Mouse (Mus musculus): ENCODE data around the gene Zc3h7a. TPM values are rescaled to one million over a fixed set of nuclear protein-coding genes. Genes with fewer than 3 reads are reported as not detected.

Zc3h7a gene
- polyA plus RNA-seq (2011; ENCODE audit: insufficient read depth, insufficient read length, low read depth, missing spikeins), result 89.9 and 116 TPM in 2 replicates

DNA sequence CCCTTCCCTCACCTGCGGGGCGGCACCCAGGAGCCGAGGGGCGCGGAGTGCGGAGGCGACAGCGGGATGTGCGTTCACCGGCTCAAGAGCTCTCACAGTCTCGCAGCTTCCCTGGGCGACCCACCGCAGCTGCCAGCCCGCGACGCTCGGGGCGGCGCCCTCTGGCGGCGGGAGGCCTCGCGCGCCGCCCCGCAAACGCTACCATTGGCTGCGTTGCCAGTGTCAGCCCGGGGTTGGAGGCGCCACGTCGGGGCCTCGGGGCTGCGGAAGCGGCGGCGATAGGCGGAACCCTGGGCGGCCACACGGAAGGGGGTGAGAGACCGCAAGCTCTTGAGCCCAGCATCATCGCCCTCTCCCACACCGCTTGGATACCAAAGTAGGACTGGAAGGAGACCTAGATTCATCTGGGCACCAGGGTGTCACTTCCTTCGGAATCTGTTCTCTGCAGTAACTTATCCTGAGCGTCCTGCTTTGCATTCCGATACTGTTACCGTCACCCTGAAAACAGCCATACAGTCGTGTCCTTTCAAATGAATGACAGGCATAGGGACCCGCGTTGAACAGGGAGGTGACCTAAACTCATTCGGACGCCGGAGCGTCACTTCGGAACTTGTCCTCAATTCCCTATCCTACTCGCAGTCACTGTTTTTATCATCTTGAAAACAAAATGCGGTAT is at the start of gene Zc3h7a:
TSS of gene Zc3h7a (minus strand) at position 186 of the 676 bp plus-strand sequence.
- no peak within 1 kb of the TSS for H3K27ac ChIP-seq (ENCODE audit: insufficient read depth, low read length)
- TF ChIP-seq POLR2A (IDR thresholded peaks at IDR 0.05; ENCODE audit: insufficient read depth, low read length) (no peak), CTCF (IDR thresholded peaks at IDR 0.05; ENCODE audit: low read depth, low read length) (peak; percentile 58), EP300 (IDR thresholded peaks at IDR 0.05; ENCODE audit: insufficient read depth, low read depth, low read length) (no peak)

DNA sequence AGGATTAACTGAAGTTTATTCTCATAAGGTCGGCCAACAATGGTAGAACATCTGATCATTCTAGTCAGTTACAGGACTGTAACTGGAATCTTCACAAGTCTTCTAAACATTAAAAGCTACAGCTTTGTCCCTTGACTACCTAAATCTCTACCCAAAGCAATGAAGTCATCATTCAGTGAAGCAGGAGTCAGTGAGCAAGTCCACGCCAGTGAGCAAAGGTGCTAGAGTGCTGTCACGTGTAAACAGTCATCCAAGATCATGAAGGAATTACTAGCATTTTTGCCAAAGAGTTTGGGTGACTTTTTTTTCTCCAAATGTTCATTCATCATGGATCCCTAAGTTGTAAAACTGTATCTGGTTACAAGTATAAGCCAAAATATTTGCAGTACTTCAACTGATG is 41.6 kb upstream of the Zc3h7a start:
- TF ChIP-seq CTCF (IDR thresholded peaks at IDR 0.05; ENCODE audit: low read depth, low read length) (no peak), EP300 (IDR thresholded peaks at IDR 0.05; ENCODE audit: insufficient read depth, low read depth, low read length) (no peak), POLR2A (IDR thresholded peaks at IDR 0.05; ENCODE audit: insufficient read depth, low read length) (no peak)
- no peaks in the 10 kb centered on the region for H3K4me1 ChIP-seq (ENCODE audit: control insufficient read depth, insufficient read depth, low read length)
- no peaks in the 10 kb centered on the region for H3K27me3 ChIP-seq (ENCODE audit: control insufficient read depth, insufficient read depth, low read length, poor library complexity, severe bottlenecking)
- H3K36me3 ChIP-seq (ENCODE audit: control insufficient read depth, insufficient read depth, low read length, poor library complexity, severe bottlenecking), result peaks cover 48% of the 10 kb centered on the region
- H3K4me3 ChIP-seq (ENCODE audit: low read depth, low read length), result no peak overlapping the region
- H3K9me3 ChIP-seq (replicated peaks; ENCODE audit: control insufficient read depth, insufficient read depth, low read length, poor library complexity, severe bottlenecking), result no peaks in the 10 kb centered on the region
- no peak overlapping the region for H3K9ac ChIP-seq (ENCODE audit: low read depth, poor library complexity, severe bottlenecking)
- no peak overlapping the region for H3K27ac ChIP-seq (ENCODE audit: insufficient read depth, low read length)

More for the DNA sequence above, at the start of gene Zc3h7a:
- H3K4me1 ChIP-seq (ENCODE audit: control insufficient read depth, insufficient read depth, low read length), result no peaks in the 10 kb centered on the region
- peak within 1 kb of the TSS; percentile 76 for H3K4me3 ChIP-seq (ENCODE audit: low read depth, low read length)
- H3K9me3 ChIP-seq (replicated peaks; ENCODE audit: control insufficient read depth, insufficient read depth, low read length, poor library complexity, severe bottlenecking), result no peaks in the 10 kb centered on the region
- no peaks in the 10 kb centered on the region for H3K27me3 ChIP-seq (ENCODE audit: control insufficient read depth, insufficient read depth, low read length, poor library complexity, severe bottlenecking)
- no peaks in the 10 kb centered on the region for H3K36me3 ChIP-seq (ENCODE audit: control insufficient read depth, insufficient read depth, low read length, poor library complexity, severe bottlenecking)
- peak within 1 kb of the TSS; percentile 79 for H3K9ac ChIP-seq (ENCODE audit: low read depth, poor library complexity, severe bottlenecking)

DNA sequence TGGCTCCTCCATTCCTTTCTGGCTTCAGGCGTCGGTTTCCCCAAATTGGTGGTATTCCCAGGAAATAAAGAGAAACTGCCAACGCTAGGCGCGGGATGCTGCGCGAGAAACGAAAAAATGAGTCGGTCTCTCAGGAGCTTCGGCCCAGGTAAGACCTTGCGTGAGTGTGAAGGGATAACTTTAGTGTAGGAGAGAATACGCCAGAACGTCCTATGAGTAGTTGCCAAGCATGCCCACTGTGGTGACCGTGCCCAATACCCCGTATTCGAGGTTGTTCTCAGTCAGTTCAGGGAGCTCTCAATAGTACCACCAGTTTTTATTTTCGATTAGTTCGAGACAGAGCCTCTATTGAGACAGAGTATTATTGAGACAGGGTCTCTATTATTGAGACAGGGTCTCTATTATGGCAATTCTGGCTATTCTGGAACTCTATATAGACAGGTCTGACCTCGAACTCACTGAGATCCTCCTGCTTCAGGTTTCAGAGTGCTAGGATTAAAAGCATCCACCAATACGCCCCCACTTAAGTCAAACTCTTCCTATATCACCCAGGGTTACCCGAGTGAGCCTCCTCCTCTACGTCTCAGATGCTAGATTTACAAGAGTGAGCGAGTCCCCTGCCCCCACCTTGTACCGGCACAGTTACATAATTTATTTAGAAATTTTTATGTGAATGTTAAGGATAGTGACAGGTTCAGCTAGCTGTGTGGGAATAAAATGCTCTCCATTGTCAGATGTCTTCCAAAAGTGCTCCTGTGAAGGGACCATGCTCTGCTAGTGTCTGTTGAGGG is 27.6 kb upstream of the Zc3h7a start:
- Histone ChIP-seq H3K9ac (ENCODE audit: low read depth, poor library complexity, severe bottlenecking) (peak overlapping the region; percentile 74), H3K4me3 (ENCODE audit: low read depth, low read length) (peak overlapping the region; percentile 95), H3K27ac (ENCODE audit: insufficient read depth, low read length) (no peak overlapping the region), H3K36me3 (ENCODE audit: control insufficient read depth, insufficient read depth, low read length, poor library complexity, severe bottlenecking) (peaks cover 45% of the 10 kb centered on the region), H3K27me3 (ENCODE audit: control insufficient read depth, insufficient read depth, low read length, poor library complexity, severe bottlenecking) (no peaks in the 10 kb centered on the region), H3K4me1 (ENCODE audit: control insufficient read depth, insufficient read depth, low read length) (no peaks in the 10 kb centered on the region), H3K9me3 (replicated peaks; ENCODE audit: control insufficient read depth, insufficient read depth, low read length, poor library complexity, severe bottlenecking) (no peaks in the 10 kb centered on the region)
- TF ChIP-seq POLR2A (IDR thresholded peaks at IDR 0.05; ENCODE audit: insufficient read depth, low read length), result no peak
- TF ChIP-seq CTCF (IDR thresholded peaks at IDR 0.05; ENCODE audit: low read depth, low read length), result no peak
- TF ChIP-seq EP300 (IDR thresholded peaks at IDR 0.05; ENCODE audit: insufficient read depth, low read depth, low read length), result no peak

DNA sequence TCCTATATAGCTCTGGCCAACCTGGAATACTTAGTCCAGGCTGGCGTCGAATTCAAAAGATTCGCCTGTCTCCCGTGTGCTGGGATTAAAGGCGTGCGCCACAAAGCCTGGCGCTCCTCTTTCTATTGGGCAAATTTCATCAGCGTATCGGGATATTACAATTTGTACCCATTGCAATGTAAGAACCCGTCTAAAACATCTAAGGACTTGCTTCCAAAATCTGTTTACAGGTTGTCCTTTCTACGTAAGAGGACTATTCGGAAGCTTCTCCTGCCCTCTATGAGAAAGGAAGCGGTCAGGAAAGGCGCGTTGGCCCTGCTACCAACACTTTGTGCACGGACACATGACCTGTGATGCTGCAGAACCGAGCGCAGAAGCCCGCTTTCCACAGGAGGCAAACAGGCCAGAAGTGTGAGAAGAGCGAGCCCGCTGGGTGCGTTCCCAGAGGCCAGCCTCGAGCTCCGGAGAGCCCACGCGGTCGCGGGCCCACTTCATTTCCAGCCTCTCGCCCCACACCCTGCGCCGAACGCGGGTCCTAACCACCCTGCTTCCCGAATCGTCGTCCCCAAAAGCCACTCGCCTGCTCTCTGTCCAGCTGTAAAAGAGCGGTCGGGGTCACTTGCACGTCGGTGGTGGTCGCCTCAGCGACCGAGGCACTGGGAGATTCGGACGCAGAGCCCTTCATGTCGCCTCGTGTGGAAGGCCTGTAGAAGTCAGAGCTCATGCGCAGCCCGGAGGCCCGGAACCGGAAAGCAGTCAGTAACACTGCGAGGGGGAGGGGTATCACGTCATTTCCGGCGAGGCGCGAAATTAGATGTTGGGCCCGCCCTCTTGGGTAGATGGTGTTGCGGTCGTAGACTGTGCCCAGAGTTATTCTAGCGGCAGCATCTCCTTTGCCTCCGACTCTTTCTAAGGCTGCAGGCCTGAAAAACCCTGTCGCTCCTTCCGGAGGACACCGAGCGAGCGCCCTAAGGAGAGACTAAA is 26.7 kb upstream of the Zc3h7a start, which contains the start of gene Rsl1d1:
TSS of gene Rsl1d1 (minus strand) at position 761 of the 984 bp plus-strand sequence.
- peaks cover 49% of the 10 kb centered on the region for H3K36me3 ChIP-seq (ENCODE audit: control insufficient read depth, insufficient read depth, low read length, poor library complexity, severe bottlenecking)
- H3K4me3 ChIP-seq (ENCODE audit: low read depth, low read length), result peak within 1 kb of the TSS; percentile 95
- no peaks in the 10 kb centered on the region for H3K4me1 ChIP-seq (ENCODE audit: control insufficient read depth, insufficient read depth, low read length)
- TF ChIP-seq POLR2A (IDR thresholded peaks at IDR 0.05; ENCODE audit: insufficient read depth, low read length), result peak; percentile 88
- TF ChIP-seq EP300 (IDR thresholded peaks at IDR 0.05; ENCODE audit: insufficient read depth, low read depth, low read length), result 0 out of 2 replicates have a peak, but pooled peaks have one; percentile 25
- TF ChIP-seq CTCF (IDR thresholded peaks at IDR 0.05; ENCODE audit: low read depth, low read length), result no peak
- H3K27me3 ChIP-seq (ENCODE audit: control insufficient read depth, insufficient read depth, low read length, poor library complexity, severe bottlenecking), result no peaks in the 10 kb centered on the region
- H3K27ac ChIP-seq (ENCODE audit: insufficient read depth, low read length), result peak within 1 kb of the TSS; percentile 30; the same call in 1 of the 2 replicates
- peak within 1 kb of the TSS; percentile 74 for H3K9ac ChIP-seq (ENCODE audit: low read depth, poor library complexity, severe bottlenecking)
- no peaks in the 10 kb centered on the region for H3K9me3 ChIP-seq (replicated peaks; ENCODE audit: control insufficient read depth, insufficient read depth, low read length, poor library complexity, severe bottlenecking)

DNA sequence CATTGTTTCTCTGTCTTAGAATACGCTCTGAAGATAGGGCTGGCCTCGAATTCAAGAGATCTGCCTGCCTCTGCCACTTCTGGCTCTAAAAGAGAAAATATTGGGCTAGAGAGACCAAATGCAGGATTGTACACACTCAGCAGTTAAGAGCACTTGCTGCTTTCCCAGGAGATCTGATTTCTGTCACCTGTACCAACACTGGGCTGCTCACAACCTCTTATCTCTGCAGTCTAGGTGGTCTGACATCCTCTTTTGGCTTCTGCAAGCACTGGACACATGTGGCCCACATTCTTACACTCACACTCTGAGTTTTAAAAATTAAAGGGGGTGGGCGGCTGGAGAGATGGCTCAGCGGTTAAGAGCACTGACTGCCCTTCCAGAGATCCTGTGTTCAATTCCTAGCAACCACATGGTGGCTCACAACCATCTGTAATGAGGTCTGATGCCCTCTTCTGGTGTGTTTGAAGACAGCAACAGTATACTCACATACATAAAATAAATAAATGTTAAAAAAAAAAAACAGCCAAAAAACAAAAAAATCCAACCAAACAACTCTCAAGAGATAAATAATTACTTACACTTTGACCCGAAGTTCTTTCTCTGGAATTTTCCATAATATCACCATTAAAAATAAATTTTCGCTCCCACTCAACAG is 25.7 kb upstream of the Zc3h7a start:
- no peaks in the 10 kb centered on the region for H3K27me3 ChIP-seq (ENCODE audit: control insufficient read depth, insufficient read depth, low read length, poor library complexity, severe bottlenecking)
- no peak for TF ChIP-seq EP300 (IDR thresholded peaks at IDR 0.05; ENCODE audit: insufficient read depth, low read depth, low read length)
- no peak for TF ChIP-seq POLR2A (IDR thresholded peaks at IDR 0.05; ENCODE audit: insufficient read depth, low read length)
- no peak for TF ChIP-seq CTCF (IDR thresholded peaks at IDR 0.05; ENCODE audit: low read depth, low read length)
- no peaks in the 10 kb centered on the region for H3K4me1 ChIP-seq (ENCODE audit: control insufficient read depth, insufficient read depth, low read length)
- peak overlapping the region; percentile 95 for H3K4me3 ChIP-seq (ENCODE audit: low read depth, low read length)
- no peaks in the 10 kb centered on the region for H3K9me3 ChIP-seq (replicated peaks; ENCODE audit: control insufficient read depth, insufficient read depth, low read length, poor library complexity, severe bottlenecking)
- peak overlapping the region; percentile 74 for H3K9ac ChIP-seq (ENCODE audit: low read depth, poor library complexity, severe bottlenecking)
- peaks cover 52% of the 10 kb centered on the region for H3K36me3 ChIP-seq (ENCODE audit: control insufficient read depth, insufficient read depth, low read length, poor library complexity, severe bottlenecking)
- H3K27ac ChIP-seq (ENCODE audit: insufficient read depth, low read length), result no peak overlapping the region
